Mouse (Mus musculus) embryo, embryonic 11 days (tissue): ENCODE data around the gene BC005624.
A peak's percentile ranks its signal among the peaks of the same experiment; 100 is the strongest.

Experiments
- DNase-seq: peaks from one replicate; pipeline ENCODE4 v3.0.0-alpha.2; 2015

BC005624 gene

DNA sequence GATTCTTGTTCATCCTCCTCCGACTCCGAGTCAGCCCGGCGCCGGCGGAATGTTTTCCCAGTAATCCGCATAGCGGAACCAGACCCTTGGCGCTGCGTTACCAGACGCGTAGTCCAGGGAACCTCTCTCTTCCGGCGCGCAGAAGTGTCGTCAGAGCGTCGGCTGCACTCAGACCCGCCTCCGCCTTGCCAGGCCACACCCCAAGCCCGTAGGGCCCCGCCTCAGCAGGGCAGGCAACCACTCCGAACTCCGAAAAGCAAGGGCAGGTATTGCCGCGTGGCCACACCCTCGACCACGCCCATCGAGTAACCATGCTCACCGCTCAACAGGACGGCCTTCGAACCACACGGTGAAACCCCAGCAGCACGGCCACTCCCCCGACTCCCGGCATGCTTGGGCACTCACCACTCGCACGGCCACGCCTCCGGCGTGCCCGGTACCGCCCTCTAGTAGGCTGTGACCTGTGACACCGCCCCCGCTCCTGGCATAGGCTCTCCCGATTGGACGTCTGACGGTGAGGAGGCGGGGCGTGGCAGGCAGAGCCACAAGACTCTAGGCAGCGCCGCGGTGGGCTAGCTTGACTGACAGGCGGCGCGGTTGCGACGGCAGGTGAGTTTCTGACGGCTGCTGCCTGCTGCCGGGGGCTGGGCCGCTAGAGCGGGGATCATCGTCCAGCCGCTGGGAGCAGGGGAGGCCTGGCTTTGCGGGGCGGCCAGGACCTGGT, at the start of gene BC005624, which contains the start of gene Usp20:
TSS of gene BC005624 (minus strand) at position 412 of the 724 bp plus-strand sequence.
TSS of gene Usp20 (plus strand) at position 490 of the 724 bp plus-strand sequence.
- DNase-seq: peak; percentile 100

- no peak for DNase-seq
Observed at GRCm38 (mm10) chr2:31026642-31027041, 44.6 kb upstream of the BC005624 start.

- no peak for DNase-seq
Observed at GRCm38 (mm10) chr2:31025458-31025857, 43.5 kb upstream of the BC005624 start.

DNA sequence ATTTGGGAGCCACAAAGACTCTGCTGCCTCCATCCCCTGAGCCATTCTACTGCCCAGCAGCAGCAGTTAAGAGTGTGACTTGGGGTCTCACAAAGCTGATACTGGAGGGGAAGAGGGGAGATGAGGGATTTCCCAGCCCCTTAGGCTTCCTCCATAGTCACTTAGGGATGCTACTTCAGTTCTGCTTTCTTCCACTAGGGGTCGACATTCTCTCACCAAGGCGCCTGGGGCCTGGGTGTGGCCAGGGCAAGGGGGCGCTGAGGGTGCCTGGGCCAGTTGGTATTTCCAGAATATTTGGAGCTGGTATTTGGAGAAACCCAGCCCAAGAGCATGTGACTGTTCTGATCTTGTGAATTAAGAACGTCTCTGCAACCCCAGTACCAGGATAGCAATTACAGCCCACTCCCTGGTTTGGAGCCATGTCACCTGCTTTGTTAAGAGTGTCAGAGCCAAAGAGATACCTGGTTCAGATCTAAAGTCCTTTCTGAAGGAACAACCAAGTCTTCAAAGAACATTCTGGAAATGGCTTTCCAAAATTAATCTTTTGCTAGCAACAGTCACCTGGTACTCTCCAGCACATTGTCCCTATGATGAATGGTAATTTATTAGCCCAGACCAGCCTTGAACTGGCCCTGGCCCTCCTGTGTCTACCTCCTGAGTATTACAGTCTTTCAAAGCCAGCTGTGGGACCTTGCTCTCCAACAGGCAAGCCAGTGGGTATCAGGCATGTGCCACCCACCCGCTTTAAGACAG, 42.8 kb upstream of the BC005624 start:
- peak; percentile 82 for DNase-seq

GRCm38 (mm10) chr2:31023940-31024339, 41.9 kb upstream of the BC005624 start:
- DNase-seq: no peak

DNA sequence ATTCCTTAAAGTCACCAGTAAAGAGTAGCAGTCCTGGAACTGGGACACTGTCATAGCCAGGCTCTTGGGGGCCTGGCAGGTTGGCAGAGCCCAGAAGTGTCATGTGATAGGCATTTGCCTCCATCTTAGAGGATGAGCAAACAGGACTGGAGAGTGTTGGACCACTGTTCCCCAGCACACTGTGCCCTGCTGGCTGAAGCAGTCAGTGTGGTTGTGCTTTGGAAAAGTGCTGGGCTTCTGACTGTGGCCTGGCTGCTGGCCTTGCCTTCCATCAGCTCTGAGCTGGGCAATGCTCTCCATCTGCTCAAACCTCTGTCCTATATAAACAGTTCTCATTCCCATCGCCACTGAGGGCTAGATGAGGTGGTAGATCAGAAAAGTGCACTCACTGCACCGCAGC, 38.2 kb upstream of the BC005624 start:
- DNase-seq: no peak

DNA sequence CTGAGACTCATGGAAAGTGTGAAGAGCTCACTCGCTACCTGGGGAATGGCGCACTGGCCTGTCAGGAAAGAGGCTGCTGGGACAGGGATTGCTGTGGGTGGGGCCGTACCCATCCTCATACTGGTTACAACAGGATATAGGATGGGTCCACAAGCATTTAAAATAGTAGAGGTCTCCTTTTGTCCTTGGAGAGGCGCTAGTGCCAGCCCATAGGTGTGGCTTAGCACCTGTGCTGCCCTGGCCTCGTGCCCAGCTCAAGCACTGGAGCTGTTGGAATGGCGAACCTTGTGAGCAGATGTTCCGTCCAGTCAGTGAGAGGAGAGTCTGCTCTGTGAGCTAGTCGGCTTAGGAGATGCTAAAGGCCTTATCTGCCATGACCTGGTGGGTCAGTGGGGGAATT, 37.0 kb upstream of the BC005624 start:
- no peak for DNase-seq

DNA sequence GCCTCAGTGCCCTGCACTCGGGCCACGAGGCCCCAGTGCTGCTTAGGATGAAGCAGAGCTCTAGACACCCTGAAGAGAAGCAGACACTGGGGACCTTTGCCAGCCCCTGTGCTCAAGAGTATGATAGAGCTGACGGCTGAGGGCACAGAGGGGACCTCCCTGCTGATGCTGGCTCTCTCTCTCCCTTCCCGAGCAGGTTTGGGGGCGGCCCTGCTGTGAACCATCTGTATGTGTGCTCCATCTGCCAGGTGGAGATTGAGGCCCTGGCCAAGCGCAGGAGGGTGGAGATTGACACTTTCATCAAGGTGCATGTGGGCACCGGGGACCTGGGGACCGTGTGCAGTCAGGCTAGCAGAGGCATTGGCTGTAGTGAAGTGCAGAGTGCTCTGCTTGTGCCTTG, 36.5 kb upstream of the BC005624 start:
- DNase-seq: no peak

DNA sequence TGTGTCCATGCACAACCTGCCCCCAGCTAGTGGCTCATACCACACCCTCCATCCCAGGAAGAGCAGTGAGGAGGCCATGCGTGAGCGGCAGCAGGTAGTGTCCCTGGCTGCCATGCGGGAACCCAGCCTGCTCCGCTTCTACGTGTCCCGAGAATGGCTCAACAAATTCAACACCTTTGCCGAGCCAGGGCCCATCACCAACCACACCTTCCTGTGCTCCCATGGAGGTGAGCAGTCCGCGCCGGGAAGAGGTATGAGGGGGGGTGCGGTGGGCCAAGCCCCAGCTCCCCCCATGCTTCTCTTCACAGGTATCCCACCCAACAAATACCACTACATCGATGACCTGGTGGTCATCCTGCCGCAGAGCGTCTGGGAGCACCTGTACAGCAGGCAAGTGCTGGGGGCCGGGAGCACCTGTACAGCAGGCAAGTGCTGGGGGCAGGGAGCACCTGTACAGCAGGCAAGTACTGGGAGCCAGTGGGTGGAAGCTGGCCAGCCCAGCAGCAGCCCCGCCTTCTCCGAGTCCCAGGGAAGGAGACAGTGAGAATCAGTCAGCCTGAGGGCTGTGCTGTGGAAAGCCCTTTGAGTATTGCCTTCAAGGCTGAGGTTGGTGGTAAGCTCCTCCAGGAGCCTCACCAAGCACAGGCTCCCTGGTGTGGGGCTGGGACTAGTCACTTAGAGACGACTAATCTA, 35.8 kb upstream of the BC005624 start:
- DNase-seq: no peak

DNA sequence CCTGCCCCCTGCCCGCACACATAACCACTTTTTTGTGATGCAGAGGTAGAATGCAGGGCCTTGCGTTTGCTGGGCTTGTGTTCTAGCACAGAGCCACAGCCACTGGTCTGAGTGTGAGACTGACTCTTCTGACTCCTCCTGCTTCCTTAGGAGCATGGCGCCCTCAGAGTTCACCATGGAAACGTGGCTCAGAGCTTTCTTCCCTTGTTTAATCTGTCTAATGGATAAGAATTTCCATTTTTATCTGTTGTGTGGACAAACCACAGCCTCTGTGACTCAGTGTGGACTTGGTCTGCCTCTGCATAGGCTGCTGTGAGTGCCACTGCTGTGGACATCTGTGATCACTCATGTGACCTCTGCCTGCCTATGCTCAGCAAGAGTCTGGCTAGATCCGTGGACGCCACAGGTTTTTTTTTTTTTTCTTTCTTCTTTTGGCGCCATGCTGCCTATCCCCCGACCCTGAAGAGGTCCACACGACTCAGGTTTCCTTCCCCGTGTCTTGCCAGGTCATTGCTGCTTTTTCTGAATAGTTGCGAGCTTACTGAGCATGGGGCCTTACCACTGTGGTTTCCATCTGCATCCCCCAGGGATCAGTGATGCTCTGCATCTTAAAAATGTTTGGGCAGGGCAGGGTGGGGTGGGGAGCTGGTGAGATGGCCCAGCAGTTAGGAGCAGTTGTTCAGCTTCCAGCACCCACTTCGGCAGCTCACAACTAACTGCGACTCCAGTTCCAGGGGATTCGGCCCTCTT, 31.5 kb upstream of the BC005624 start:
- DNase-seq: no peak

GRCm38 (mm10) chr2:31007208-31007607, 25.2 kb upstream of the BC005624 start:
- no peak for DNase-seq

GRCm38 (mm10) chr2:31006434-31006833, 24.4 kb upstream of the BC005624 start:
- no peak for DNase-seq

- no peak for DNase-seq
Observed at GRCm38 (mm10) chr2:31005453-31005852, 23.5 kb upstream of the BC005624 start.

- DNase-seq: no peak
Observed at GRCm38 (mm10) chr2:31002857-31003256, 20.9 kb upstream of the BC005624 start.

- DNase-seq: no peak
Observed at GRCm38 (mm10) chr2:30998443-30999260, 16.7 kb upstream of the BC005624 start.

- no peak for DNase-seq
Observed at GRCm38 (mm10) chr2:30995432-30995996, 13.5 kb upstream of the BC005624 start.

DNA sequence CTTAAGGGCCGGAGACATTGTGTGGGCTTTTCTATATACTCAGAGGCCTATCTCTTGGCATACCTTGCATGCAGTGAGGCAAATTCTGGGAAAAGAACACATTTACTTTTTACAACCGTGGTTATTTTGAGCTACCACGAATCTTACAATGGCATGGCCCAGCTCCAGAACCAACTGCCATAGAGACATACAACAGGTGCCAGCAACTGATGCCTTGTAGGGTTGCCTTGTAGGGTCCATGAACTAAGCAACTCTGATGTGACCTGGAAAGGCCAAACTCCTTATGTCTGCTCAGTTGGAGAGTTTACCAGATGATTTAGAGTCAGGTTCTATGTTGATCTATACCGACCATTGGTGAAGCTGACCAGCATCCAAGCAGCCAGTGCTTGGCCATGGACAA, 12.9 kb upstream of the BC005624 start:
- DNase-seq: no peak

GRCm38 (mm10) chr2:30990221-30990620, 8.2 kb upstream of the BC005624 start:
- DNase-seq: no peak

- no peak for DNase-seq
Observed at GRCm38 (mm10) chr2:30985111-30986020, 3.4 kb upstream of the BC005624 start.

GRCm38 (mm10) chr2:30983024-30983423, 1.0 kb upstream of the BC005624 start:
- DNase-seq: no peak
